Mouse (Mus musculus): Measurements from ENCODE around the gene Slit1. TPM values are rescaled to one million over a fixed set of nuclear protein-coding genes. Genes with fewer than 3 reads are reported as not detected.

Gene Slit1
- 15.3 and 17.0 TPM in 2 replicates for polyA plus RNA-seq (2014; fragmentation: Nextera tagmentation; extraction: Ambion mirVana)

DNA sequence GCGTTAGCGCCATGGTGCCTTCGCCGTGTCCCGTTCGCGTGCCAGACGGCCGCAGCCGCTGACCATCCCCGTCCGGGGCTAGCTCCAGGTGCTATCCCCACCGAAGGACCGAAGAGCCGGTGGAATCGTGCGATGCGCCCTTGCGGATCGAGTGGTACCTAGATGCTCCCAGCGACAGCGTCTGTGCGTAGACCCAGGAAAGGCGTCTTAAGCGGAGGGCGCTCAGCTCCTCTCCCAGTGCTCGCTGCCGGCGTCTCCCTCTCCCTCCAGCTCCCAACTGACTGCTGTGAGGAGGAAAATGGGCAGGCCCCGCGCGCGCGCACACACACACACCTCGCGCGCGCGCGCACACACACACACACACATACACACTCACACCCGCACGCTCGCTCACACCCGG is at the start of gene Slit1:
Gene Slit1, minus strand, starts transcription at position 270 of the 400 bp plus-strand sequence.
- peak within 1 kb of the TSS; percentile 42 for H3K4me3 ChIP-seq (ENCODE audit: low read depth, low read length)
- ATAC-seq (ENCODE audit: insufficient read depth, low FRiP score, low TSS enrichment) (peak; percentile 23), DNase-seq (ENCODE audit: low spot score) (peak; percentile 72)
- H3K4me2 ChIP-seq (ENCODE audit: low read depth) = peak within 1 kb of the TSS; percentile 58
- no peaks in the 10 kb centered on the region for H3K36me3 ChIP-seq (ENCODE audit: control insufficient read depth, insufficient read depth, low read length)
- peaks cover 21% of the 10 kb centered on the region for H3K4me1 ChIP-seq (ENCODE audit: control insufficient read depth, insufficient read depth, low read length)
- under 1% methylated on average over 28 of the region's 44 CpGs for WGBS
- H3K9ac ChIP-seq (ENCODE audit: low read length) = peak within 1 kb of the TSS; percentile 45
- H3K27me3 ChIP-seq (ENCODE audit: control insufficient read depth, insufficient read depth, low read length) = peaks cover 25% of the 10 kb centered on the region
- H3K9me3 ChIP-seq (ENCODE audit: control insufficient read depth, low read length) = no peaks in the 10 kb centered on the region
- H3K27ac ChIP-seq (ENCODE audit: low read depth, low read length) = peak within 1 kb of the TSS; percentile 45; the same call in 1 of the 2 replicates

DNA sequence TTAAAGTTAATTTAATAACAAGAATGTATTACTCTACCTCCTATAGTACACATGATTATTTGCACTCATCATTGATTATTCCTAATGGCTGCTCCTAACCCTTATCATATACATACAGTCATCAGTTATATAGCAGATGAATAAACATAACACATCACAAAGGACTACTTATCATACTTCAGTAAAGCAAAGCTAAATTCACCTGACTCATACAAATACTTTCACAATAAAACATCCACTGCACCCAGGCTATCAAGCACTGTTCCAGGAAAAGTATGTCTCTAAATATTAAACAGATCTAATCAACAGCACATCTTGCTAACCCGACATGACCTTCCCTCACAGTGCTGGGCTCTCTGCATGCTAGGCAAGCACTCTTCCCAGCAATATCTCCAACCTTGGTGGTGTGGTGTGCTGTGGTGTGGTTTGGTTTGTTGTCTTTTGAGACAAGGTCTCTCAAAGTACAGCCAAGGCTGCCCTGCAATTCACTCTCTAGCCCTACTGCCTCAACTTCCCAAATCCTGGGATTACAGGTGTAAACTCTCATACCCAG is 49.5 kb upstream of the Slit1 start:
- H3K4me3 ChIP-seq (ENCODE audit: low read depth, low read length) = no peak overlapping the region
- no peaks in the 10 kb centered on the region for H3K36me3 ChIP-seq (ENCODE audit: control insufficient read depth, insufficient read depth, low read length)
- 83% methylated on average over 1 of the region's 1 CpGs for WGBS
- ATAC-seq (ENCODE audit: insufficient read depth, low FRiP score, low TSS enrichment) (no peak), DNase-seq (ENCODE audit: low spot score) (no peak)
- H3K27me3 ChIP-seq (ENCODE audit: control insufficient read depth, insufficient read depth, low read length) = no peaks in the 10 kb centered on the region
- no peaks in the 10 kb centered on the region for H3K4me1 ChIP-seq (ENCODE audit: control insufficient read depth, insufficient read depth, low read length)
- no peaks in the 10 kb centered on the region for H3K9me3 ChIP-seq (ENCODE audit: control insufficient read depth, low read length)
- H3K9ac ChIP-seq (ENCODE audit: low read length) = no peak overlapping the region
- no peak overlapping the region for H3K4me2 ChIP-seq (ENCODE audit: low read depth)
- no peak overlapping the region for H3K27ac ChIP-seq (ENCODE audit: low read depth, low read length)

DNA sequence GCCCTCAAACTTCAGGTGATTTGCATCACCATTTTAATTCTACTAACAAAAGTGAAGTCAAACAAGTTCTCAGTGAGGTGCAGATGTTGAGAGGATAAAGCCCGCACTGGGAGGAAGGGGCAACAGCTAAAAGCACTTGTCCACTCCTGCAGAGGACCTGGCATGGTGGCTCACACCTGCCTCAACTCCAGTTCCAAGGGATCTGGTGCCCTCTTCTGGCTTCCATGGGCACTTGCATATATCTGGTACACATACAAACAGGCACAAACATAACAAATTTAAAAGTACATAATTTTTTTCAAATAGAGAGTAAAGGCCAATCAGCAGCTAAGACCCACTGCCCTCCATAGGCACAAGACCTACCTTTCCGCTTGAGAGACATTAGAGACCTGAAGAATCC is 47.9 kb upstream of the Slit1 start:
- DNase-seq (ENCODE audit: low spot score) (no peak), ATAC-seq (ENCODE audit: insufficient read depth, low FRiP score, low TSS enrichment) (no peak)
- Histone ChIP-seq H3K9me3 (ENCODE audit: control insufficient read depth, low read length) (no peaks in the 10 kb centered on the region), H3K36me3 (ENCODE audit: control insufficient read depth, insufficient read depth, low read length) (no peaks in the 10 kb centered on the region), H3K9ac (ENCODE audit: low read length) (no peak overlapping the region), H3K4me3 (ENCODE audit: low read depth, low read length) (no peak overlapping the region), H3K27ac (ENCODE audit: low read depth, low read length) (no peak overlapping the region), H3K27me3 (ENCODE audit: control insufficient read depth, insufficient read depth, low read length) (no peaks in the 10 kb centered on the region), H3K4me1 (ENCODE audit: control insufficient read depth, insufficient read depth, low read length) (no peaks in the 10 kb centered on the region), H3K4me2 (ENCODE audit: low read depth) (no peak overlapping the region)
- WGBS = 94% methylated on average over 2 of the region's 2 CpGs

DNA sequence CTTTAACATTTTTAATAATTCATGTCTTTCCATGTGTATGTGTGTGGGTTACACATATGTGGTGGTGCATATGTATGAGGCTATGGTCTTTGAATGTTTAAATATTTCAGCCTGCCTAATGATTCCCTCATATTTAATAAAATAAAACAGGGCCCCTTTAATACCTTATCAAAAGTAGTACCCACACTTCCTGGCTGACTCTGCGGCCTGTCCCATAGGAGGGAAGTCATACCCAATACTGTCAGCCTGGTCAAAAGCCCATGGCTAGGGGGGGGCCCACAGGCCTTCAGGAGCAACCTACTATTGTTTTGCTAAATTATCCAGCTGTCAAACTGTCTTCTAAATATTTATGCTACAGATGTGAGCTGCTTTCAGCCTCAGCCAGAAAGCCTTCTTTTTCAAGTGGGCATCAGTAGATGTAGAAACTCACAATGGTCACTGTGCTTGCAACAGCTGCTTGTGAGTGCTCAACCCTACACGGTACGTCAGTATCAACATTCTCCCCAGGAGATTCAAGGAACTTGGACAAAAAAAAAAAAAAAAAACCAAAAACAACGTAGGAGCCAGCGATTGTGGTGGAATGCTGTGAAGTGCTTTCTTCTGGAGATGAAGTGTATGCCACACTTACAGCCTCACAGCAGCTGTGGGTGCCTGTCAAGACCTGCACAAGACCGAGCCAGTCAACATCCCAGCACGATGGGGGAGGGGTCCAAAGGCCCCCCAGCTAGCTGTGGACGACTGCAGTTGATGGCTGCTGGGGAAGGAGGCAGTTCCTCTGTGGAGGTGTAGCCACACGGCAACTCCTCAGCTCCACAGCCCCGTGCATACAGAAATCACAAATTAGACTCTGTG is 45.9 kb upstream of the Slit1 start:
- 65% methylated on average over 10 of the region's 10 CpGs for whole genome bisulfite sequencing
- Histone ChIP-seq H3K4me3 (ENCODE audit: low read depth, low read length) (no peak overlapping the region), H3K4me1 (ENCODE audit: control insufficient read depth, insufficient read depth, low read length) (no peaks in the 10 kb centered on the region), H3K27ac (ENCODE audit: low read depth, low read length) (no peak overlapping the region), H3K9ac (ENCODE audit: low read length) (no peak overlapping the region), H3K9me3 (ENCODE audit: control insufficient read depth, low read length) (no peaks in the 10 kb centered on the region), H3K4me2 (ENCODE audit: low read depth) (no peak overlapping the region), H3K27me3 (ENCODE audit: control insufficient read depth, insufficient read depth, low read length) (no peaks in the 10 kb centered on the region), H3K36me3 (ENCODE audit: control insufficient read depth, insufficient read depth, low read length) (0 out of 2 replicates have a peak, but pooled peaks cover 2% of the 10 kb centered on the region)
- ATAC-seq (ENCODE audit: insufficient read depth, low FRiP score, low TSS enrichment) (no peak), DNase-seq (ENCODE audit: low spot score) (no peak)

DNA sequence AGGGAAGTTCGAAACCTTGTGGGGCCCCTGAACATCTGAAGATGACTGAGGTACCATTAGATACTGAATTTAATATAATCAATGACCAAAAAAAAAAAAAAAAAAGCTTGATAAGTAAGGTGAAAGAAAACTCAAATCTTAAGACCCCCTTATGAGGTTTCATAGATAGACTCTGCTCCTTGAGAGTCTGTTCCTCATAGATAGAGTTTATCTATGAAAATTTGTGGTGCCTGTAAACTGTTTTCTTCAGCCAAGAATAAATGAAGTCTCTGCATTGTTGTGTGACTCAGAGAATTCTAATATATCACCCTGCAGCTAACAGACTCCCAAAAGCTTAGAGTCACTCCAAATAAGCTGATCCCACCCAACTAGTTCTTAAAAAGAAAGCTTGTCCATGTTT is 43.4 kb upstream of the Slit1 start:
- no peaks in the 10 kb centered on the region for H3K4me1 ChIP-seq (ENCODE audit: control insufficient read depth, insufficient read depth, low read length)
- no peaks in the 10 kb centered on the region for H3K27me3 ChIP-seq (ENCODE audit: control insufficient read depth, insufficient read depth, low read length)
- DNase-seq (ENCODE audit: low spot score) (no peak), ATAC-seq (ENCODE audit: insufficient read depth, low FRiP score, low TSS enrichment) (no peak)
- 89% methylated on average over 1 of the region's 1 CpGs for WGBS
- no peak overlapping the region for H3K4me2 ChIP-seq (ENCODE audit: low read depth)
- no peak overlapping the region for H3K9ac ChIP-seq (ENCODE audit: low read length)
- no peaks in the 10 kb centered on the region for H3K9me3 ChIP-seq (ENCODE audit: control insufficient read depth, low read length)
- no peak overlapping the region for H3K4me3 ChIP-seq (ENCODE audit: low read depth, low read length)
- H3K27ac ChIP-seq (ENCODE audit: low read depth, low read length) = no peak overlapping the region
- H3K36me3 ChIP-seq (ENCODE audit: control insufficient read depth, insufficient read depth, low read length) = 0 out of 2 replicates have a peak, but pooled peaks cover 2% of the 10 kb centered on the region

DNA sequence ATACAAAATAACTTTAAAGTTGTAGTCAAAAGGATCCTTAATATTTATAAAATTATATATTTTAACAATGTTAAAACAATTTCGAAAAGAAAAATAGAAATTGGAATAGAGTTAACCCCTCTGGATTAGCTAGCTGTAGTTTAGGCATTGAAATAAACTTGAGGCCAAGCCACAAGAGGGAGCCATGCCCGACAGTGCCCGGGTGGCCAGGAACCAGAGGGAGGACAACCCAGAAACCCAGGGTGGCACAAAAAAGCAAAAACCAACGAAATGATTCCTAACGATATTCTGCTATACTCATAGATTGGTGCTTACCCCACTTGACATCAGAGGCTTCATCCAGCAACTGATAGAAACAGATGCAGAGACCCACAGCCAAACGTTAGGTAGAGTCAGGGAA is 34.0 kb upstream of the Slit1 start:
- WGBS = 92% methylated on average over 6 of the region's 6 CpGs
- no peaks in the 10 kb centered on the region for H3K9me3 ChIP-seq (ENCODE audit: control insufficient read depth, low read length)
- H3K27me3 ChIP-seq (ENCODE audit: control insufficient read depth, insufficient read depth, low read length) = no peaks in the 10 kb centered on the region
- no peak for DNase-seq (ENCODE audit: low spot score)
- no peaks in the 10 kb centered on the region for H3K4me1 ChIP-seq (ENCODE audit: control insufficient read depth, insufficient read depth, low read length)
- no peak for ATAC-seq (ENCODE audit: insufficient read depth, low FRiP score, low TSS enrichment)
- H3K4me3 ChIP-seq (ENCODE audit: low read depth, low read length) = no peak overlapping the region
- no peak overlapping the region for H3K4me2 ChIP-seq (ENCODE audit: low read depth)
- H3K36me3 ChIP-seq (ENCODE audit: control insufficient read depth, insufficient read depth, low read length) = peaks cover 6% of the 10 kb centered on the region
- H3K27ac ChIP-seq (ENCODE audit: low read depth, low read length) = no peak overlapping the region
- no peak overlapping the region for H3K9ac ChIP-seq (ENCODE audit: low read length)

DNA sequence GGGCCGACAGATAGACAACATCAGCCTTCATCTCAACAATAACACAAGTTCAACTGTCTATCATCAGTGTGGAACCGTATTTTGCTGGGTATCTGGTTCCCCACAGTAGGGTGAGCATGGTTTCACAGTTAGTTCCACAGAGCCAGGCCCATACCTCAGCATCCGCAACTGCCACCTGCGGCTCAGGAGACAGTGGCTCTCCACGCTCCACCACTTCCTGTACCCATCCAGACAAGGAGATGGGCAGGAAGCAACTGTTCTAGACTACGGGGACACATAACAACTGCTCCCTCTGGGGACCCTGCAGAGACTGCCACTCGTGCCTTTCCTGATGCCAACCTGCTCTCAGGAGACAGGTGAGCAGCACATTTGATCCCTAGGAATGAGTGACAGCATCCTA is 25.2 kb upstream of the Slit1 start:
- WGBS = 92% methylated on average over 7 of the region's 7 CpGs
- Histone ChIP-seq H3K36me3 (ENCODE audit: control insufficient read depth, insufficient read depth, low read length) (peaks cover 7% of the 10 kb centered on the region; the same call in 1 of the 2 replicates), H3K9ac (ENCODE audit: low read length) (no peak overlapping the region), H3K4me3 (ENCODE audit: low read depth, low read length) (no peak overlapping the region), H3K4me2 (ENCODE audit: low read depth) (no peak overlapping the region), H3K4me1 (ENCODE audit: control insufficient read depth, insufficient read depth, low read length) (no peaks in the 10 kb centered on the region), H3K9me3 (ENCODE audit: control insufficient read depth, low read length) (no peaks in the 10 kb centered on the region), H3K27me3 (ENCODE audit: control insufficient read depth, insufficient read depth, low read length) (no peaks in the 10 kb centered on the region), H3K27ac (ENCODE audit: low read depth, low read length) (no peak overlapping the region)
- no peak for ATAC-seq (ENCODE audit: insufficient read depth, low FRiP score, low TSS enrichment)
- DNase-seq (ENCODE audit: low spot score) = no peak

DNA sequence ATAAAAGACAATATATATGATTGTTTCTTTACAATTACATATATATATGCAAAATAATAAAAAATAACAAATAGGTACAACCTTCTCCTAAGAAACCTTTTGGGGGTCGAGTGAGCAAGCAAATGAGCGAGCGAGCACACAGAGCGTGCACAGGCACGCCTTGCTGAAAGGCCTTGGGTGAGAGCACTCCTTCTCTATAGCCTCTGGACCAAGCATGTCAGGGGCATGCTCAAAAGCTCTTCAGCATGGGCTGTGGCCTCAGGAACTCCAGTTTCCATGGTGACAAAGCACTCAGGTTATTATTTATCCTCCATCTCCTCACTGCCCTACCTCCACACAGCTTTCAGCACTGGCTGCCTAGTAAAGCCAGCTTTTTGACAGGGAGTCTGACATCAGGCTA is 23.2 kb upstream of the Slit1 start:
- Histone ChIP-seq H3K4me1 (ENCODE audit: control insufficient read depth, insufficient read depth, low read length) (no peaks in the 10 kb centered on the region), H3K27ac (ENCODE audit: low read depth, low read length) (no peak overlapping the region), H3K36me3 (ENCODE audit: control insufficient read depth, insufficient read depth, low read length) (peaks cover 5% of the 10 kb centered on the region; the same call in 1 of the 2 replicates), H3K9ac (ENCODE audit: low read length) (no peak overlapping the region), H3K9me3 (ENCODE audit: control insufficient read depth, low read length) (no peaks in the 10 kb centered on the region), H3K4me3 (ENCODE audit: low read depth, low read length) (no peak overlapping the region), H3K27me3 (ENCODE audit: control insufficient read depth, insufficient read depth, low read length) (no peaks in the 10 kb centered on the region), H3K4me2 (ENCODE audit: low read depth) (no peak overlapping the region)
- ATAC-seq (ENCODE audit: insufficient read depth, low FRiP score, low TSS enrichment) = no peak
- DNase-seq (ENCODE audit: low spot score) = no peak
- WGBS = 84% methylated on average over 5 of the region's 5 CpGs
